Mouse (Mus musculus) midbrain, embryonic 12.5 days (tissue): ENCODE measurements around the gene Rs1. TPM values are rescaled to one million over a fixed set of nuclear protein-coding genes. Genes with fewer than 3 reads are reported as not detected.

Experiments used
- ATAC-seq: fragments of 200-750 bp; cut with Nextera tagmentation; 2 replicates; pipeline ENCODE4 v1.8.0; 2017; ENCODE audit warnings: low read depth, moderate TSS enrichment, moderate library complexity; ENCODE audit not compliant: low FRiP score
- H3K27ac ChIP-seq: fragments of 300-500 bp; sonication (generic); replicated peaks from 2 replicates; pipeline ENCODE4 v1.5.1; 2016; ENCODE audit warnings: mild to moderate bottlenecking
- H3K27me3 ChIP-seq: fragments of 300-500 bp; sonication (generic); 2 replicates; pipeline ENCODE4 v1.6.1; 2016; ENCODE audit warnings: mild to moderate bottlenecking
- H3K36me3 ChIP-seq: fragments of 300-500 bp; sonication (generic); 2 replicates; pipeline ENCODE4 v1.6.1; 2016
- H3K4me1 ChIP-seq: fragments of 300-500 bp; sonication (generic); 2 replicates; pipeline ENCODE4 v1.6.1; 2016
- H3K4me2 ChIP-seq: fragments of 300-500 bp; sonication (generic); replicated peaks from 2 replicates; pipeline ENCODE4 v1.6.1; 2016; ENCODE audit warnings: mild to moderate bottlenecking, moderate library complexity
- H3K4me3 ChIP-seq: fragments of 300-500 bp; sonication (generic); 2 replicates; pipeline ENCODE4 v1.5.1; 2016; ENCODE audit warnings: mild to moderate bottlenecking
- H3K9ac ChIP-seq: fragments of 300-500 bp; sonication (generic); replicated peaks from 2 replicates; pipeline ENCODE4 v1.6.1; 2016; ENCODE audit warnings: mild to moderate bottlenecking, moderate library complexity
- H3K9me3 ChIP-seq: fragments of 300-500 bp; sonication (generic); 2 replicates; pipeline ENCODE4 v1.6.1; 2016; ENCODE audit warnings: mild to moderate bottlenecking
- WGBS: fragments of 180-500 bp; shearing (Covaris S2); methylation state at CpG from one replicate; pipeline ENCODE4 v1.1.7; 2016; 5-methylcytosine and 5-hydroxymethylcytosine counted together
- polyA plus RNA-seq: library from polyadenylated mRNA; unstranded; fragments of >200 nt; fragmentation: Nextera tagmentation; extraction: Ambion mirVana; gene quantifications from 2 replicates; pipeline ENCODE4 v1.2.1, GENCODE M21; 2016

Gene Rs1
- polyA plus RNA-seq, 1 experiment from 2014 or later: not detected

DNA sequence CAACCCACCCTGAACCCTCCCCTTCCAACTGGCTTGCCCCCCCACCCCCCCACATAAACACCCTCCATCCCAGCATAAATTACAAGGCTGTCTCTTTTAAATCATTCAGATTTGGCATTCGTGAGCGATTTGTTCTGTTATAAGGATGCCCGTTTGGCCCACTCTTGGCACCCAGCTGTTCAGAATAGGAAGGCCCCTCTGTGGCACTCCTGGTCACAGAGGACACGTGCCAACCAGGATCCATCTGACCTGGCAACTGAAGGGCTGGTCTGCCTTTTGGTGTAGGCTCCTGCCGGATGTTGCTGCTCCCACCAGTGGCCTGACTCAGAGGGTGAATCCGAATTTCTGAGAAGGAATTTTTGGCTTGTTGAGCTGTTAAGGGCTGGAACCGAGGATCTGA lies 40.4 kb downstream of the Rs1 start:
- no peak overlapping the region for H3K27ac ChIP-seq
- H3K9ac ChIP-seq: no peak overlapping the region
- no peak overlapping the region for H3K4me2 ChIP-seq
- H3K4me1 ChIP-seq: no peaks in the 10 kb centered on the region
- no peak overlapping the region for H3K4me3 ChIP-seq
- H3K9me3 ChIP-seq: no peaks in the 10 kb centered on the region
- peaks cover 41% of the 10 kb centered on the region for H3K27me3 ChIP-seq
- whole genome bisulfite sequencing: 86% methylated on average over 7 of the region's 7 CpGs
- H3K36me3 ChIP-seq: 0 out of 2 replicates have a peak, but pooled peaks cover 4% of the 10 kb centered on the region
- ATAC-seq: no peak

Other genes starting within 250 kb of the Rs1 start
- 0.29 TPM in 1 of 2 replicates, not detected in the other for gene Ppef1, start 32.2 kb upstream of the Rs1 start, polyA plus RNA-seq
- gene Gja6, start 139.0 kb downstream of the Rs1 start, polyA plus RNA-seq: 0.09 and 0.22 TPM in 2 replicates
- 3.6 and 4.8 TPM in 2 replicates for gene Cdkl5, start 226.7 kb downstream of the Rs1 start, polyA plus RNA-seq